Mouse (Mus musculus): ENCODE measurements at regions not wholly inside any gene's neighbourhood (a gene's known extent, or its start where the extent isn't known, plus 50 kb on each side); places are given as distances from the start of the nearest gene placed in this dataset.

DNA sequence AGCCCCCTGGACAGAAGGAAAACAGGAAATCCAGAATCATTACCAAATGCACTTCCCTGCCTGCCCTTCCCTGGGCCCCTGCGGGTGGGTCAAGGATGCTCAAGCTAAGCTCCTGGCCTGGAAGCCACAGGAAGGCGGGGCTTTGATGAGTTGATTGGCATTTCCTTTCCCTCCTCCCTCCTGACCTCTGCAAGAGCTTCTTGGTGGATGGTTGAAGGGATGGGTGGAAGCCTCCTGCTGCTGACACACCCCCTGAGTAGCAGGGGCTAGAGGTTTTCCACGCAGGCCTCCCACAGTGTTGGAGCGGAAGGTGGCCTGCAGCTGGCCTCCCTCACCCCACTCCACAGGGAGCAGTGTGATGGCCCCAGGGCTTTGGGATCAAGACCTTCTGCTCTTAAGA, 239.5 kb downstream of the Sox9 start:
- TF ChIP-seq CTCF (IDR thresholded peaks at IDR 0.05; ENCODE audit: low read depth, low read length) (no peak), POLR2A (IDR thresholded peaks at IDR 0.05; ENCODE audit: borderline replicate concordance, low read depth, low read length) (no peak)

Measured in bone marrow macrophage, adult 2 months (primary cell).